Mouse (Mus musculus) midbrain, embryonic 15.5 days (tissue): ENCODE results near the gene Dmwd. TPM values are rescaled to one million over a fixed set of nuclear protein-coding genes. Genes with fewer than 3 reads are reported as not detected.
A peak's percentile ranks its signal among the peaks of the same experiment; 100 is the strongest.

Experiments used
- ATAC-seq: fragments of 200-750 bp; cut with Nextera tagmentation; replicated peaks from 2 replicates; pipeline ENCODE4 v1.8.0; 2017; ENCODE audit warnings: moderate TSS enrichment
- H3K27ac ChIP-seq: fragments of 300-500 bp; sonication (generic); 2 replicates; pipeline ENCODE4 v1.5.1; 2015; ENCODE audit warnings: mild to moderate bottlenecking, inconsistent platforms
- H3K27me3 ChIP-seq: fragments of 300-500 bp; sonication (generic); replicated peaks from 2 replicates; pipeline ENCODE4 v1.6.1; 2015; ENCODE audit warnings: inconsistent platforms
- H3K36me3 ChIP-seq: fragments of 300-500 bp; sonication (generic); replicated peaks from 2 replicates; pipeline ENCODE4 v1.6.1; 2015; ENCODE audit warnings: inconsistent platforms
- H3K4me1 ChIP-seq: fragments of 300-500 bp; sonication (generic); 2 replicates; pipeline ENCODE4 v1.6.1; 2015; ENCODE audit warnings: inconsistent platforms
- H3K4me2 ChIP-seq: fragments of 300-500 bp; sonication (generic); 2 replicates; pipeline ENCODE4 v1.6.1; 2015; ENCODE audit warnings: inconsistent platforms, mild to moderate bottlenecking, moderate library complexity
- H3K4me3 ChIP-seq: fragments of 300-500 bp; sonication (generic); 2 replicates; pipeline ENCODE4 v1.5.1; 2015; ENCODE audit warnings: mild to moderate bottlenecking, inconsistent platforms
- H3K9ac ChIP-seq: fragments of 300-500 bp; sonication (generic); 2 replicates; pipeline ENCODE4 v1.6.1; 2015; ENCODE audit warnings: mild to moderate bottlenecking, inconsistent platforms
- H3K9me3 ChIP-seq: fragments of 300-500 bp; sonication (generic); 2 replicates; pipeline ENCODE4 v1.6.1; 2016; ENCODE audit warnings: inconsistent platforms
- WGBS: fragments of 180-500 bp; shearing (Covaris S2); methylation state at CpG from one replicate; pipeline ENCODE4 v1.1.7; 2015; ENCODE audit warnings: mixed read lengths; 5-methylcytosine and 5-hydroxymethylcytosine counted together
- polyA plus RNA-seq: library from polyadenylated mRNA; unstranded; fragments of >200 nt; fragmentation: Nextera tagmentation; extraction: Ambion mirVana; gene quantifications from 2 replicates; pipeline ENCODE4 v1.2.1, GENCODE M21; 2015

Dmwd gene
- polyA plus RNA-seq, 1 experiment from 2014 or later, result 34.2 TPM

DNA sequence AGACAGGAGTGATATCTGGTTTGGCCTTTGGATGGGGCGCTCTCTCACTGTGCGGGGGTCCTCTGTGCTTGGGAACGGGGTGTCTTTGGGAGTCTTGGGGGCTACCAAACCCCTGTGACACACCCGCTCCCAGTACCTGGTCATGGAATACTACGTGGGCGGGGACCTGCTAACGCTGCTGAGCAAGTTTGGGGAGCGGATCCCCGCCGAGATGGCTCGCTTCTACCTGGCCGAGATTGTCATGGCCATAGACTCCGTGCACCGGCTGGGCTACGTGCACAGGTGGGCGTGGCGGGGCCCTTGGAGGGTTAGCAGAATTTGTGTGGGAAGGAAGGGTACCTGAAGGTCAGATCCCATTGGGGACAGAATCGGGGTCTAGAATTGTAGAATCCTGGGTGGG, 10.7 kb downstream of the Dmwd start:
- peaks cover 15% of the 10 kb centered on the region; the same call in 1 of the 2 replicates for H3K27me3 ChIP-seq
- H3K4me3 ChIP-seq, result no peak overlapping the region
- H3K36me3 ChIP-seq, result peaks cover 20% of the 10 kb centered on the region
- no peak overlapping the region for H3K9ac ChIP-seq
- H3K4me2 ChIP-seq, result no peak overlapping the region
- no peak for ATAC-seq
- no peak overlapping the region for H3K27ac ChIP-seq
- peaks cover 19% of the 10 kb centered on the region; the same call in 1 of the 2 replicates for H3K4me1 ChIP-seq
- 62% methylated on average over 18 of the region's 18 CpGs for WGBS
- H3K9me3 ChIP-seq, result no peaks in the 10 kb centered on the region

DNA sequence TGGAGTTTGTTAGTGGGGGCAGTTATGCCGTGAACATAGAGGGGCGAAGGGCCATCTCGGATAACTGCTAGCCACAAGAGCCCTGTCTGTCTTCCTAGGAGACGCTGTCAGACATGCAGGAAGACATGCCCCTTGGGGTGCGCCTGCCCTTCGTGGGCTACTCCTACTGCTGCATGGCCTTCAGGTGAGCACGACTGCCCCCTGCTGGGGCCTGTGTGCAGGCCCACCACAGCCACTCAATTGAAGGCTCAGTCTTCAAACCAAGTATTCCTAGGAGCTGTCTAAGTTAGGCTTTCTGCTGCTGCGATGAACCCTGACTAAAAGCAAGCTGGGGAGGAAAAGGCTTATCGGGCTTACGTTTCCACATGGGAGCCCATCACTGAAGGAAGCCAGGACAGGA, 12.8 kb downstream of the Dmwd start:
- peaks cover 29% of the 10 kb centered on the region for H3K4me1 ChIP-seq
- WGBS, result 39% methylated on average over 10 of the region's 10 CpGs
- peaks cover 20% of the 10 kb centered on the region; the same call in 1 of the 2 replicates for H3K27me3 ChIP-seq
- no peaks in the 10 kb centered on the region for H3K9me3 ChIP-seq
- H3K9ac ChIP-seq, result no peak overlapping the region
- H3K36me3 ChIP-seq, result peaks cover 7% of the 10 kb centered on the region
- no peak overlapping the region for H3K27ac ChIP-seq
- no peak overlapping the region for H3K4me3 ChIP-seq
- no peak overlapping the region for H3K4me2 ChIP-seq
- ATAC-seq, result no peak

DNA sequence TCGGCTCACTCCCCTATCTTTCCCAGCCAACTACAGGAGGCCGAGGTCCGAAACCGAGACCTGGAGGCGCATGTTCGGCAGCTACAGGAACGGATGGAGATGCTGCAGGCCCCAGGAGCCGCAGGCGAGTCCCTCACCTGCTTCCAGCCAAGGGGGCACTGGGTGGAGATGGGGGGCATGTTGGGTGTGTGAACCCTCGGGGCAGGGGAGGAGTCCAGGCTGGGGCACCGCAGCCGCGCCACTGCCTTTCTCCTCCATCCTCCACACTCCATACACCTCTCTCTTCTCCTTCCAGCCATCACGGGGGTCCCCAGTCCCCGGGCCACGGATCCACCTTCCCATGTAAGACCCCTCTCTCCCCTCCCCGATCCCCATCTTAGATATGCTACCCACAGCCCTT, 15.9 kb downstream of the Dmwd start:
- Histone ChIP-seq H3K27me3 (peaks cover 27% of the 10 kb centered on the region), H3K9me3 (no peaks in the 10 kb centered on the region), H3K36me3 (peaks cover 7% of the 10 kb centered on the region), H3K27ac (no peak overlapping the region), H3K4me3 (no peak overlapping the region), H3K4me2 (no peak overlapping the region), H3K9ac (no peak overlapping the region), H3K4me1 (peaks cover 46% of the 10 kb centered on the region)
- WGBS, result 33% methylated on average over 16 of the region's 17 CpGs
- ATAC-seq, result no peak

DNA sequence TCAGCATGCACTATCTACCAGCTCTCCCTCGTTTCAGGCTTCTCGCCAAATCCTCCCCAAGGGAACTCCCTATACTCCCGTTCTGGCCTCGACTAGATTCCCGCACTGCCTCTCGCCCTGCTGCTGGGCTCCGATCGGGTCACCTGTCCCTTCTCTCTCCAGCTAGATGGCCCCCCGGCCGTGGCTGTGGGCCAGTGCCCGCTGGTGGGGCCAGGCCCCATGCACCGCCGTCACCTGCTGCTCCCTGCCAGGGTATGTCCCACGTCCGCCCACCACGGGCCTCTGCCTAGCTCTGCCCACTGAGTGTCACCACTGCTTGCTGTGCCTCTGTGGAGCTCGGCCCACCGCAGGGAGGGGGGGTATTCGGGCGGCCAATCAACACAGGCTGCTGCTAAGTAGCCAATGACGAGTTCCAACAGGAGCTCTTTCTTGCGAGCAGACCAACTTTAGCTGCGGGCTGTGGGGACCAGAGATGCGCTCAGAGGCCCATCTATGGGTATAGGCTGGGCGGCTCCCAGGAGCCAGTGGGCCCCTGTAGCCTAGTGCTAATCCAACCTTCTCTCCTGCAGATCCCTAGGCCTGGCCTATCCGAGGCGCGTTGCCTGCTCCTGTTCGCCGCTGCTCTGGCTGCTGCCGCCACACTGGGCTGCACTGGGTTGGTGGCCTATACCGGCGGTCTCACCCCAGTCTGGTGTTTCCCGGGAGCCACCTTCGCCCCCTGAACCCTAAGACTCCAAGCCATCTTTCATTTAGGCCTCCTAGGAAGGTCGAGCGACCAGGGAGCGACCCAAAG, 16.6 kb downstream of the Dmwd start:
- no peaks in the 10 kb centered on the region for H3K9me3 ChIP-seq
- 7% methylated on average over 38 of the region's 38 CpGs for WGBS
- peaks cover 46% of the 10 kb centered on the region for H3K4me1 ChIP-seq
- H3K27ac ChIP-seq, result 0 out of 2 replicates have a peak overlapping the region, but pooled peaks have one; percentile 18
- 0 out of 2 replicates have a peak overlapping the region, but pooled peaks have one; percentile 49 for H3K4me3 ChIP-seq
- H3K36me3 ChIP-seq, result peaks cover 7% of the 10 kb centered on the region
- peak overlapping the region; percentile 96 for H3K4me2 ChIP-seq
- H3K27me3 ChIP-seq, result peaks cover 27% of the 10 kb centered on the region
- H3K9ac ChIP-seq, result no peak overlapping the region
- peak; percentile 45 for ATAC-seq

DNA sequence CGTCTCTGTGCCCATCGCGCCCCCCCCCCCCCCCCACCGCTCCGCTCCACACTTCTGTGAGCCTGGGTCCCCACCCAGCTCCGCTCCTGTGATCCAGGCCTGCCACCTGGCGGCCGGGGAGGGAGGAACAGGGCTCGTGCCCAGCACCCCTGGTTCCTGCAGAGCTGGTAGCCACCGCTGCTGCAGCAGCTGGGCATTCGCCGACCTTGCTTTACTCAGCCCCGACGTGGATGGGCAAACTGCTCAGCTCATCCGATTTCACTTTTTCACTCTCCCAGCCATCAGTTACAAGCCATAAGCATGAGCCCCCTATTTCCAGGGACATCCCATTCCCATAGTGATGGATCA, 17.1 kb downstream of the Dmwd start:
- peaks cover 3% of the 10 kb centered on the region; the same call in 1 of the 2 replicates for H3K36me3 ChIP-seq
- peak overlapping the region; percentile 96 for H3K4me2 ChIP-seq
- peak overlapping the region; percentile 51; the same call in 1 of the 2 replicates for H3K27ac ChIP-seq
- peak overlapping the region; percentile 49 for H3K4me3 ChIP-seq
- peaks cover 46% of the 10 kb centered on the region for H3K4me1 ChIP-seq
- no peaks in the 10 kb centered on the region for H3K9me3 ChIP-seq
- H3K27me3 ChIP-seq, result peaks cover 27% of the 10 kb centered on the region
- H3K9ac ChIP-seq, result no peak overlapping the region
- 5% methylated on average over 10 of the region's 15 CpGs for WGBS
- ATAC-seq, result peak; percentile 13

DNA sequence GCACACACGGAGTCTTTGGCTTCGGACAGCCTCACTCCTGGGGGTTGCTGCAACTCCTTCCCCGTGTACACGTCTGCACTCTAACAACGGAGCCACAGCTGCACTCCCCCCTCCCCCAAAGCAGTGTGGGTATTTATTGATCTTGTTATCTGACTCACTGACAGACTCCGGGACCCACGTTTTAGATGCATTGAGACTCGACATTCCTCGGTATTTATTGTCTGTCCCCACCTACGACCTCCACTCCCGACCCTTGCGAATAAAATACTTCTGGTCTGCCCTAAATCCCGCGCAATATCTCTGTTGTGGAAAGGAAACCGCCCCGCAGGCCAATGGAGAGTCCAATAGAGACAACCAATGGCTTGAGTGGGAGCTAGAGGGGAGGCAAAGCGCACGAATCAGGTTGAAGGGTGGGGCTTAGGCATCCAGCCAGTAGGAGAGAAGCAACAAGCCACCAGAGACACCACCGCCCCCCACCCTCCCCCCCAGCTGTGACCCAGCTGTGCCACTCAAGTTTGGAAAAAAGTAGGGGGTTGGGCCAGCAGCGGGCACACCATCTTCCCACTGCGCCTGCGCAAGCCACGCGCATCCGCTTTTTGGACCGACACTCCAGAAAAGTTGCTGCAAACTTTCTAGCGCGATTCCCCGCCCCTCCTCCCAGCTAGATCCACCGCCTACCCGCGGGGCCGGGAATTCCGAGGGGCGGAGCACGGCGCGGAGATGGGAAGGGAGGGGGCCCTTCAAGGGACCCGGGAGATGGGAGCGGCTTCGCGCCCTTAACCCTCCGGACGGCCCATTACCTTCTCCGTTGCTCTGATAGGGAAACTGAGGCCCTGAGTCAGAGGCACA, 17.7 kb downstream of the Dmwd start:
- H3K4me2 ChIP-seq, result peak overlapping the region; percentile 96
- H3K27me3 ChIP-seq, result peaks cover 27% of the 10 kb centered on the region
- 1% methylated on average over 45 of the region's 45 CpGs for WGBS
- H3K4me3 ChIP-seq, result peak overlapping the region; percentile 49
- peak; percentile 79 for ATAC-seq
- H3K4me1 ChIP-seq, result peaks cover 46% of the 10 kb centered on the region
- peak overlapping the region; percentile 66 for H3K27ac ChIP-seq
- peak overlapping the region; percentile 46 for H3K9ac ChIP-seq
- no peaks in the 10 kb centered on the region for H3K9me3 ChIP-seq
- peaks cover 3% of the 10 kb centered on the region; the same call in 1 of the 2 replicates for H3K36me3 ChIP-seq

DNA sequence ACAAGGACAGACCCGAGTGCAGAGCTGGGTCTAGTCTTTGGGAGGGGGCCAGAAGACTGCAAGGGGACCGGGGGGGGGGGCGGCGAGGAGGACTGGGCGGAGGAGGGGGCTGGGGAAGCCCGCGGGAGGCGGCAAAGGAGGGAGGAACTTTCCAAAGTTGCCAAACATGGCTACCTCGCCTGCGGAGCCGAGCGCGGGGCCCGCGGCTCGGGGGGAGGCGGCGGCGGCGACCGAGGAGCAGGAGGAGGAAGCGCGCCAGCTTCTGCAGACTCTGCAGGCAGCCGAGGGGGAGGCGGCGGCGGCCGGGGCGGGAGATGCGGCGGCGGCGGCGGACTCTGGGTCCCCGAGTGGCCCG, 18.4 kb downstream of the Dmwd start, which contains the start of gene Six5:
TSS of gene Six5 (plus strand) at position 124 of the 355 bp plus-strand sequence.
- Histone ChIP-seq H3K4me3 (peak within 1 kb of the TSS; percentile 49), H3K36me3 (peaks cover 3% of the 10 kb centered on the region; the same call in 1 of the 2 replicates), H3K9me3 (no peaks in the 10 kb centered on the region), H3K4me2 (peak within 1 kb of the TSS; percentile 96), H3K4me1 (peaks cover 46% of the 10 kb centered on the region), H3K9ac (peak within 1 kb of the TSS; percentile 46), H3K27ac (peak within 1 kb of the TSS; percentile 66), H3K27me3 (peaks cover 27% of the 10 kb centered on the region)
- WGBS, result 1% methylated on average over 14 of the region's 36 CpGs
- ATAC-seq, result no peak

DNA sequence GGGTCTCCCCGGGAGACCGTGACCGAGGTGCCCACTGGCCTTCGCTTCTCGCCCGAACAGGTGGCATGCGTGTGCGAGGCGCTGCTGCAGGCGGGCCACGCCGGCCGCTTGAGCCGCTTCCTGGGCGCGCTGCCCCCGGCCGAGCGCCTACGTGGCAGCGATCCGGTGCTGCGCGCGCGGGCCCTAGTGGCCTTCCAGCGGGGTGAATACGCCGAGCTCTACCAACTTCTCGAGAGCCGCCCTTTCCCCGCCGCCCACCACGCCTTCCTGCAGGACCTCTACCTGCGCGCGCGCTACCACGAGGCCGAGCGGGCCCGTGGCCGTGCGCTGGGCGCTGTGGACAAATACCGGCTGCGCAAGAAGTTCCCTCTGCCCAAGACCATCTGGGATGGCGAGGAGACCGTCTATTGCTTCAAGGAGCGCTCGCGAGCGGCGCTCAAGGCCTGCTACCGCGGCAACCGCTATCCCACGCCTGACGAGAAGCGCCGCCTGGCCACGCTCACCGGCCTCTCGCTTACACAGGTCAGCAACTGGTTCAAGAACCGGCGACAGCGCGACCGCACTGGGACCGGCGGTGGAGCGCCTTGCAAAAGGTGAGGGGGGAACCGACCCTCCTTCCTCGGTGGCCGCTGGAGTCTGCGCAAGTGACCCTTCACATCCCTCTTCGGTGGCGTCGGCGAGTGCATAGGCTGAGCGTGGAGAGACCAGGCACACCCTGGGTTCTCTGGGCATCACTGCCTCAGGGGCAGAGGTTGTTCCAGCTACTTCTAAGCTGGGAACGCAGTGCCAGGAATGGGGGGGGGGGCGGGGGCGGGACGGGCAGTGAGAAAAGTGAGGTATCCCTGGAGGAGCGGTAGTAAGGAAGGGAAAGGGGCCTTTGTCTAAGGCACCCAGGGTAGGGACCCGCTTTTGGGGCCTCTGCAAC, 19.1 kb downstream of the Dmwd start:
- H3K36me3 ChIP-seq, result peaks cover 3% of the 10 kb centered on the region; the same call in 1 of the 2 replicates
- H3K27me3 ChIP-seq, result peaks cover 27% of the 10 kb centered on the region
- WGBS, result under 1% methylated on average over 81 of the region's 87 CpGs

DNA sequence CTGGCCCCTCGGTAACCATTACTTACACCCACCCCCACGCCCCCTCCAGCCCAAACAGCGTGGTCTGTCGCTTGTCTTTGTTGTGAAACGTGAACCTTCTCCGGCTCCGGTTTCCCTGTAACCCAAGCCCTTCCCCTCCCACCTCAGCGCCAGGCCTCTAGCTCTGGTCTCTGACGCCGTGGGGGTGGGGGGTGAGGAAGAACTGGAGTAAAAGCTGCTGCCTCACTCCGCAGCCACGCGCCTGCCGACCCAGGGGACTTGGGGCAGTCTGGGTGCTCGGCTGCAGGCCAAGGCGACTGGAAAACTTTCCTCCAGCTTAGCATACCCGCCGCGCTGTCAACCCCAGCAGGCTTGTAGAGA, 19.7 kb downstream of the Dmwd start:
- Histone ChIP-seq H3K36me3 (peaks cover 3% of the 10 kb centered on the region; the same call in 1 of the 2 replicates), H3K9ac (0 out of 2 replicates have a peak overlapping the region, but pooled peaks have one; percentile 46), H3K4me1 (peaks cover 46% of the 10 kb centered on the region), H3K27ac (no peak overlapping the region), H3K27me3 (peaks cover 25% of the 10 kb centered on the region), H3K9me3 (no peaks in the 10 kb centered on the region), H3K4me2 (peak overlapping the region; percentile 96), H3K4me3 (peak overlapping the region; percentile 49)
- WGBS, result under 1% methylated on average over 19 of the region's 19 CpGs
- ATAC-seq, result no peak; the same call in 1 of the 2 replicates

More for the DNA sequence above, 19.1 kb downstream of the Dmwd start:
- peaks cover 46% of the 10 kb centered on the region for H3K4me1 ChIP-seq
- H3K9me3 ChIP-seq, result no peaks in the 10 kb centered on the region
- peak overlapping the region; percentile 49 for H3K4me3 ChIP-seq
- peak overlapping the region; percentile 46 for H3K9ac ChIP-seq
- peak overlapping the region; percentile 66 for H3K27ac ChIP-seq
- peak; percentile 3; the same call in 1 of the 2 replicates for ATAC-seq
- peak overlapping the region; percentile 96 for H3K4me2 ChIP-seq

DNA sequence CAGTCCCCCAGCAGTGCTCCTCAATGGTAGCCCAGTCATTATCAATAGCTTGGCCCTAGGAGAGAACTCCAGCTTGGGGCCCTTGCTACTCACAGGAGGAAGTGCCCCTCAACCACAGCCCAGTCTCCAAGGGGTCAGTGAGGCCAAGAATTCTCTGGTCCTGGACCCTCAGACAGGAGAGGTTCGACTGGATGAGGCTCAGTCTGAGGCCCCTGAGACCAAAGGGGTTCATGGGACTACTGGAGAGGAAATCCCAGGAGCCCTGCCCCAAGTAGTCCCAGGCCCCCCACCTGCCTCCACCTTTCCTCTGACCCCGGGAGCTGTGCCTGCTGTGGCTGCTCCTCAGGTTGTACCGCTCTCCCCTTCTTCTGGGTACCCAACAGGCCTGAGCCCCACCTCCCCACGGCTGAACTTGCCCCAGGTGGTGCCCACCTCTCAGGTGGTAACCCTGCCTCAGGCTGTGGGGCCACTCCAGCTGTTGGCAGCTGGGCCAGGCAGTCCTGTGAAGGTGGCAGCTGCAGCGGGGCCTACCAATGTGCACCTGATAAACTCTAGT, 20.5 kb downstream of the Dmwd start:
- peaks cover 46% of the 10 kb centered on the region for H3K4me1 ChIP-seq
- peak overlapping the region; percentile 96 for H3K4me2 ChIP-seq
- no peak overlapping the region for H3K27ac ChIP-seq
- 56% methylated on average over 5 of the region's 5 CpGs for WGBS
- no peak overlapping the region for H3K9ac ChIP-seq
- H3K9me3 ChIP-seq, result no peaks in the 10 kb centered on the region
- peaks cover 17% of the 10 kb centered on the region for H3K27me3 ChIP-seq
- peaks cover 3% of the 10 kb centered on the region; the same call in 1 of the 2 replicates for H3K36me3 ChIP-seq
- ATAC-seq, result no peak
- peak overlapping the region; percentile 49; the same call in 1 of the 2 replicates for H3K4me3 ChIP-seq

DNA sequence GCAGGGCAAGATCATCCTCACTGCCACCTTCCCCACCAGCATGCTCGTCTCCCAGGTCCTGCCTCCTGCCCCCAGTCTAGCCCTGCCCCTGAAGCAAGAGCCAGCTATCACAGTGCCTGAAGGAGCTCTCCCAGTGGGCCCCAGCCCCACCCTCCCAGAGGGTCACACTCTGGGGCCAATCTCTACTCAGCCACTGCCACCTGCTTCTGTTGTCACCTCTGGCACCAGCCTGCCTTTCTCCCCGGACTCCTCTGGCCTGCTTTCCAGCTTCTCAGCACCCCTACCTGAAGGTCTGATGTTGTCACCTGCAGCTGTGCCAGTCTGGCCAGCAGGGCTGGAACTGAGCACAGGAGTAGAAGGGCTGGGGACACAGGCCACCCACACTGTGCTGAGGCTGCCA, 21.2 kb downstream of the Dmwd start:
- H3K9me3 ChIP-seq, result no peaks in the 10 kb centered on the region
- H3K4me3 ChIP-seq, result no peak overlapping the region
- 61% methylated on average over 2 of the region's 2 CpGs for WGBS
- no peaks in the 10 kb centered on the region for H3K36me3 ChIP-seq
- H3K27ac ChIP-seq, result no peak overlapping the region
- no peak for ATAC-seq
- no peak overlapping the region for H3K4me2 ChIP-seq
- no peak overlapping the region for H3K9ac ChIP-seq
- H3K27me3 ChIP-seq, result peaks cover 11% of the 10 kb centered on the region
- peaks cover 42% of the 10 kb centered on the region for H3K4me1 ChIP-seq
